Mouse (Mus musculus) mesoderm, embryonic 11.5 days (tissue): Measurements from ENCODE around the gene Agbl4.

ENCODE experiments used
- DNase-seq: peaks from one replicate; pipeline ENCODE4 v3.0.0-alpha.2; 2012; ENCODE audit warnings: low read depth, low spot score

Agbl4 gene

GRCm38 (mm10) chr4:111399784-111400183, 1002.3 kb downstream of the Agbl4 start:
- no peak for DNase-seq

DNA sequence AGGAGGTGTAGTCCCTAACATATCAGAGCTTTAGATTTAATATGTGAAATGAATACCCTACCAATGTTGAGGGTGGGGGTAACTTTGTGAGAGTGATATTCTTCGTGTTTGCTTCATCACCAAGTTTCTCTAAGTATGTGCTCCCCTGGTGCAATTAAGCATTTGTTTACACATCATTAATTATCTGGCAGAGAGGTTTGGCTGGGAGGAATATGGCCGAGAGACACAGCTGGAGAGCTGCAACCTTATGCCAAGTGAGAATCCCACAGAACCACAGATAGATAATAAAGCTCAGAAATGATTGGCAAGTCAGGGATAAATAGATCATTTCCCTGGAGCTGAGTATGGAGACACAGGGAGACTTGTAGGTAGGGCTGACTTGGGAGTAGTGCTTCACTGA, 1003.2 kb downstream of the Agbl4 start:
- DNase-seq, result no peak

DNA sequence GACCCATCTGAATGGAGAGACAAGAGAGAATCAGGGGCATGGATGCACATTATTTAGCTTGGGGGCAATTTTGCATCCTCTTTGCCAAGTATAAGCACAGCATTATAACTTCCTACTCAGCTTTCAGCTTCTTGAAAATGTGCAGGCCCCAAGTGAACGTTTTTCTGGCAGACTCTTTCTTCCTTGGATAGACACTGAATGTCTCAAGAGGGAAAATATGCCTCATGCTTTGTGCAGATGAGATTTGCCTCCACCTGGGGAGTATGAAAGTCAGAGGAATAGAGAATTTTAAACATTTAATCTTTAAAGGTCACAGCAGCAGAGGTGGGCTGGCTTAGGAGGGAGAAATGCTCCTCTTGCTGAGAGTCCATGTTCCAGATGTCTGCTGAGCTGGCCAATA, 1005.8 kb downstream of the Agbl4 start:
- no peak for DNase-seq

DNA sequence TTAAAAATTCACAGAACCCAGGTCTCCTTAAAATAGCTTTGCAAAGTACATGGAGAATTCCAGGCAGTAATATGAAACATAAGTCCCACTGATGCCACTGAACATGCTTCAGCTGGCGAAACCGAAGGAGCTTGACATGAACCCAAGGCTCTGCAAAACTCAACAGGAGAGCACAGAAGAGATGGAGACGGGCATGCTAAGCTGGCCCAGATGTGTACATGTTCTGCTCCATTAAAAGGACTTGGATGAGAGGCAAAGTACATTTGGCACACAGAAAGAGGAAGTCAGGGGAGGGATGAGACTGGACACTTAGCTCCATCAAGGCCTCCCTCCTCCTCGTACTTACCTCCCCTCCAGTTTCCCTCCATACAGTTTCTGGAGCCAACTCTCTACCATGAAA, 1013.3 kb downstream of the Agbl4 start:
- DNase-seq, result no peak

DNA sequence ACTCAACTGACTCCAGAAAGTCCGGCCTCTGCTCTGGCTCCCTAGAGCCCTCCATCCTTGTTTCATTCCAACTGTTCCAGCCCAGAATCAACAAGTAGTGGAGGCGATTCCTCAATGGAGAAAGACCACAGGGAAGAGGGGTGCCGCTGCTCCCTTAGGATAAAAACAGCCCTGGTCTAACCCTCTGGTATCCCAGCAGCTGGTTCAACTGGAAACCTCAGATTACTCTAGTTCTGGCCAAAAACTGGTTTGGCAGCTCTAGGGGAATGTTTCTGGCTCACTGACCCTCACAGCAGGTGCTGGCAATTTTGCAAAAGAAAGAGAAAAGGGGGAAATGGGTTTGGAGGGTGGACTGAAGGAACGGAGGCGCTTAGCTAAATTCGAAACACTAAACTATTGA, 1016.9 kb downstream of the Agbl4 start:
- DNase-seq, result no peak

DNA sequence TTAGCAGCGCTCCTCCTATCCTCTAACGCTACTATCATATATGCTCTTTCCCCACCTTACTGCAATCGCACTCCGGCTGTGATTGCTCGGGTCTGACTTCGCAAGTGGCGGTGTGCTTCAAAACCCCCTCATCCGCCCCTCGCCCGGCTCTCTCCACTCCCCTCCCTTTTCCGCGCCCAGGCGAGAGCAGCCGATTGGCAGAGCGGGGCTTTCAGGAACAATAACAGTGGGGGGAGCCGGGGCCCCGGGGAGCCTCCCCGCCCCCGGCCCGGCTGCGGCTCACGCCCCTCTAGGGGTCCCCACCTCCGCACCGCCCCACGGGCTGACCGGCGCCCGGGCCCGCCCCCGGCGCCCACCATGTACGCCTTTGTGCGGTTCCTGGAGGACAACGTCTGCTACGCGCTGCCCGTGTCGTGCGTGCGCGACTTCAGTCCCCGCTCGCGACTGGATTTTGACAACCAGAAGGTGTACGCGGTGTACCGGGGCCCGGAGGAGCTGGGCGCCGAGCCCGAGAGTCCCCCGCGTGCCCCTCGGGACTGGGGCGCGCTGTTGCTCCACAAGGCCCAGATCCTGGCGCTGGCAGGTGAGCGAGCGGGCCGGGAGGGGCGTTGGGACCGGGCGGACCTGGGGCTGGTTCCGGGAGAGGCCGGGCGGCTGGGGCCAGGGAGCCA, 1017.5 kb downstream of the Agbl4 start, which contains the start of gene Bend5:
TSS of gene Bend5 (plus strand) at position 189 of the 671 bp plus-strand sequence.
- peak; percentile 92 for DNase-seq

DNA sequence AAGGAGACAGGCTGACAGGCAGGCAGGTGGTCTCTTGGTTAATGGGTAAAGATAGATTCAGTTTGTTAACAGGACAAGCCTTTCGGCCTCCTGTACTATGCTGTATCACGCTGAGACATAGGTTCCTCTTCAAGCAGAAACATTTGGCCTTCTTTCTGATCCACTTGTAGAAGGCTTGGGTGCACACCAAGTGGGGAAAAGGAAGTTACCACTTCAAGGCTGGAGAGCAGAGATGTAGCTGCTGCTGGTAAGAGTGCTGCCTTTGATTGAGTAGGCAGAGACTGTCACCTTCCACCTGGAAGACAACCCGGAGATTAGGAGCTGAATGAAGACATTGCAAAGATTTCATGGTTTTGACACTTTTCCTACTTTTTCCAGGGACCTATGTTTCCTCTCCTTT, 1018.7 kb downstream of the Agbl4 start:
- no peak for DNase-seq

GRCm38 (mm10) chr4:111416551-111416950, 1019.1 kb downstream of the Agbl4 start:
- no peak for DNase-seq

DNA sequence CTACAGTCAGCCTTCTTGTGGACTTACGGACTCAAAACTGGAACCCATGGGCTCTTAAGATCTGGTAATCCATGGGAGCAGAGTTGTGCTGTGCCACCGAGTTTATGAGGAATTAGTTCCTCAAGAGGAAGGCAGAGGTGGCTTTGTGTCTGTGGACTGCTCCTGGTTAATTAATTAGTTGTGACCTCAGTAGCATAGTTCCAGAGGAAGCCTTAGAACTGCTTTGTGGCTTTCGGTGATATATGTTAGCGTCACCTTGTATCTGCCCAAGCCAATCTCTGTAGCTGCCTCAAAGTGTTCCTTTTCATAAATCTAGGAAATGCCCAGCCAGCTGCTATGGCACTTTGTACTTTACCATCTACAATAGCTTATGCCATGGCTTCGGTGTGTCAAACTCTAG, 1020.3 kb downstream of the Agbl4 start:
- no peak for DNase-seq

- DNase-seq, result no peak
Observed at GRCm38 (mm10) chr4:111419476-111419875, 1022.0 kb downstream of the Agbl4 start.

DNA sequence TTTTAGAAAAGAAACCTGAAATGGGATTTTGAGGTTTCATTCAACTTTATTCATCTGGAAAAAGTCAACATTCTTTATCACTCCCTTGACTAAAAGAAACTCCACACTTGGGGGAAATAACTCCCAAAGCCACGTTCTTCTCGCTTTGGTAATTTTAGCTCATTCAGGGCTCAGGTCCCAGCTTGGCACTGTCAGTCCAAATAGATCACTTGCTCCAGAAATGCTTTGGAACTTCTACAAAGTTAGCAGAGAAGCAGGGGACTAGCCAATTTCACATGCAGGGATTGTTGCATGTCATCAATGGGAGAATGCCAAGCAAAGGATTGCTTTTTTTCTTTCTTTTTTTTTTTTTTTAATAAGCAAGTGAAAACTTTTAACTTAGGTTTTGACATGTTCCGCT, 1022.6 kb downstream of the Agbl4 start:
- DNase-seq, result no peak

GRCm38 (mm10) chr4:111420955-111421354, 1023.5 kb downstream of the Agbl4 start:
- DNase-seq, result no peak

- DNase-seq, result no peak
Observed at GRCm38 (mm10) chr4:111421785-111422184, 1024.3 kb downstream of the Agbl4 start.

DNA sequence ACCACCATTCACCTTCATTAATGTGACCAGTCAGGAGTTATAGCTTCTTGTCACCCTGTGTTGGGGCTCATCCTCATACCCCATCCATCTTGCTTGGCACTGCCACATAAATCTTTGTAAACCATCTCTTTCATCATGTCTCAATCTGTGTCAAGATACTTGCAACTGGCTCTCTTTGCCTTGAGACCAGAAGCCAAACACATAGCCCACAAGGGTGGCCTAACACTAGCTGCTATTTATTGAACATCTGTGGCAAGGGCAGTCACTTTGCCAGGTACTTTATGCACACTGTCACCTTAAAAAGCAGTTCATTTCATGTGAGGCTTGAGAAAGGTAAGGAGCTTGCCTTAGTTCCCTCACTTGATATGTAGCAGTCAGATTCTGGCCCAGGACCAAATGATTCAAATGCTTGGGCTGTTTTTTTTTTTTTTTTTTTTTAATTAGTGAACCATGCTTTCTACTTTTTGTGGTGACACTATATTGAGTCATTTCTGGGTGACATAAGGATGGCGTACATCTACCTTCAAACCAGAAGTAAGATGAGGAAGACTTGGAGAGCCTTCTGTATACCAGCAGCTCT, 1027.0 kb downstream of the Agbl4 start:
- no peak for DNase-seq

- no peak for DNase-seq
Observed at GRCm38 (mm10) chr4:111425170-111425569, 1027.7 kb downstream of the Agbl4 start.

- no peak for DNase-seq
Observed at GRCm38 (mm10) chr4:111431186-111431585, 1033.7 kb downstream of the Agbl4 start.

- no peak for DNase-seq
Observed at GRCm38 (mm10) chr4:111432013-111432412, 1034.6 kb downstream of the Agbl4 start.

DNA sequence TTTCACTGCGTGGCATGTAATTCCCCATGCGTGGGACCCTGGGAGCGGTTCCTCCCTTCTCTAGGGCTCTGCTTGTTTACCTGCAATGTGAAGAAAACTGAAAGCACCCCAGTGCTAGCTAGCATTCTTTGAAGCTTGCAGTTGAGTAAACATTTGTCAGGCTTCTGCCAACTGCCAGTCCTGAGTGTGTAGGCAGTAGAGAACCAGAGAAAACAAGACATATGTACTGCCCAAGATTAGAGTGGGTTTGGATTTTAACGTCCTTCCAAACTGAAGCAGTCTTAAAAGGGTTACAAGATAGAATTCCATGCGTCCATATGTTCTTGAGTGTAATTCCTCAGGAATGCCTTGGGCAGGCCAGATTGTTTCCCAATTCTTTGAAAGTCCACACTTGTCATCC, 1035.0 kb downstream of the Agbl4 start:
- DNase-seq, result no peak

GRCm38 (mm10) chr4:111441709-111442108, 1044.2 kb downstream of the Agbl4 start:
- DNase-seq, result no peak

GRCm38 (mm10) chr4:111442435-111443238, 1045.2 kb downstream of the Agbl4 start:
- no peak for DNase-seq

- DNase-seq, result no peak
Observed at GRCm38 (mm10) chr4:111443906-111444615, 1046.6 kb downstream of the Agbl4 start.

DNA sequence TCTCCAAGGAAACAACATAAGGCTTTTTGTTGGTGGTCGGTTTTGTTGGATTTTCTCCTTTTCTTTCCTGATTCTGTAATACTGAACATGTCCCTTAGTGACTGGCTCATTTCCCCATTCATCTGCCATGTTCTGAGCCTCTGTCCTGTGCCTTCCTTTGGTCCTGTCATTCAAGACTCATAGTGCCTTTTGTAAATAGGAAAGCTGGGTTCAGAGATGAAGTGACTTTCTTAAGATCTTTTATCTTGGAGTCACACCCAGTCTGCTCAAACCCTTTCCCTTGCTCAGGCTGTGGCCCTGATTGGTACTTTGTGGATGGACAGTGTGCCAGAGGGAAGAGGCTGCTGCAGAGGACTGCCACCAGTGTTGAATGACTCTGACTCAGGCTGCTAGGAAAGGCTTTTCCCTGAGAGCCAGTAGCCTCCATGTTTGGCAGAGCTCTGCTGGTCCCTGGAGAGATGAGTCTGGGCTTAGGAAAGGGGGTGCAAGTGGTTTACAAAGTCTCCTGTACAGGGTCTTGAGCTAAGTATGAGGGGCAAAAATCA, 1047.2 kb downstream of the Agbl4 start:
- DNase-seq, result peak; percentile 17
